Mouse (Mus musculus) heart, embryonic 13.5 days (tissue): ENCODE results near the gene Pax4. TPM values are rescaled to one million over a fixed set of nuclear protein-coding genes. Genes with fewer than 3 reads are reported as not detected.
A peak's percentile ranks its signal among the peaks of the same experiment; 100 is the strongest.

Experiments
- ATAC-seq: fragments of 200-750 bp; cut with Nextera tagmentation; 2 replicates; pipeline ENCODE4 v1.8.0; 2017; ENCODE audit warnings: moderate TSS enrichment; ENCODE audit not compliant: insufficient number of reproducible peaks, low FRiP score, low TSS enrichment; ENCODE audit errors: extremely low read depth
- H3K27ac ChIP-seq: fragments of 300-500 bp; sonication (generic); replicated peaks from 2 replicates; pipeline ENCODE4 v1.5.1; 2015; ENCODE audit warnings: moderate library complexity, mild to moderate bottlenecking, inconsistent platforms
- H3K27me3 ChIP-seq: fragments of 300-500 bp; sonication (generic); replicated peaks from 2 replicates; pipeline ENCODE4 v1.6.1; 2015; ENCODE audit warnings: mild to moderate bottlenecking, inconsistent platforms
- H3K36me3 ChIP-seq: fragments of 300-500 bp; sonication (generic); 2 replicates; pipeline ENCODE4 v1.6.1; 2015; ENCODE audit warnings: mild to moderate bottlenecking, inconsistent platforms
- H3K4me1 ChIP-seq: fragments of 300-500 bp; sonication (generic); 2 replicates; pipeline ENCODE4 v1.6.1; 2015; ENCODE audit warnings: inconsistent platforms
- H3K4me2 ChIP-seq: fragments of 300-500 bp; sonication (generic); 2 replicates; pipeline ENCODE4 v1.6.1; 2015; ENCODE audit warnings: inconsistent platforms, mild to moderate bottlenecking, moderate library complexity
- H3K4me3 ChIP-seq: fragments of 300-500 bp; sonication (generic); 2 replicates; pipeline ENCODE4 v1.5.1; 2015; ENCODE audit warnings: moderate library complexity, mild to moderate bottlenecking, inconsistent platforms
- H3K9ac ChIP-seq: fragments of 300-500 bp; sonication (generic); 2 replicates; pipeline ENCODE4 v1.6.1; 2015; ENCODE audit warnings: inconsistent platforms, mild to moderate bottlenecking, moderate library complexity
- H3K9me3 ChIP-seq: fragments of 300-500 bp; sonication (generic); 2 replicates; pipeline ENCODE4 v1.6.1; 2016; ENCODE audit warnings: inconsistent platforms
- WGBS: fragments of 180-500 bp; shearing (Covaris S2); methylation state at CpG from one replicate; pipeline ENCODE4 v1.1.7; 2015; ENCODE audit warnings: mixed read lengths; 5-methylcytosine and 5-hydroxymethylcytosine counted together
- polyA plus RNA-seq: library from polyadenylated mRNA; unstranded; fragments of >200 nt; fragmentation: Nextera tagmentation; extraction: Ambion mirVana; gene quantifications from 2 replicates; pipeline ENCODE4 v1.2.1, GENCODE M21; 2015

Gene Pax4
- polyA plus RNA-seq, 1 experiment from 2014 or later: not detected

DNA sequence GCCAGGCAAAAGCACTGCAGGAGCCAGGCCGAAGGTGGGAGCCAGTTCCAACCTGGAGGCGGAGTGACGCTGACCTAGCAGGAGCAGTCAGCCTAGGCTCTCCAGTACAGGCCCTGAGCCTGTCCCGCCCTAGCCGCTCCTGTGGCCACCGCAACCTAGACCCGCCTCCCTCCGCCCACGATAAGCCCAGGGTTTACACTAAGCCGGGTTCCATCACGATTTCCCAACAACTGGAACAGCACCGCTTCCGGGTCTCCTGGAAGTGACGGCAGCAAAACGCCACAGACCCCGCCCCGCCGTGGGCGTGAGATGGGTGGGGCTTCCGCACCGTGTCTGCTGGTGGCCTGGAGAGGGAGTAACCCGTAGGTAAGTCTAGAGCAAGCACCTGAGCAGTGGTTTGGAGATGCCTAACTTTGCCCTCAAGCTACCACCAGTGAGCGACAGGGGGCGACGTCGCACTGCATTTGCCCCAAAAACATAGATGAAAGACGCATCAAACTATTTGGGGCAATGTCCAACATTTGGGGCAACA, 27.6 kb downstream of the Pax4 start:
- peak overlapping the region; percentile 89 for H3K9ac ChIP-seq
- H3K27ac ChIP-seq: peak overlapping the region; percentile 55
- H3K9me3 ChIP-seq: no peaks in the 10 kb centered on the region
- WGBS: under 1% methylated on average over 27 of the region's 27 CpGs
- H3K4me3 ChIP-seq: peak overlapping the region; percentile 74
- peaks cover 45% of the 10 kb centered on the region for H3K36me3 ChIP-seq
- peak overlapping the region; percentile 97 for H3K4me2 ChIP-seq
- peaks cover 66% of the 10 kb centered on the region for H3K4me1 ChIP-seq
- no peaks in the 10 kb centered on the region for H3K27me3 ChIP-seq
- ATAC-seq: peak; percentile 86

DNA sequence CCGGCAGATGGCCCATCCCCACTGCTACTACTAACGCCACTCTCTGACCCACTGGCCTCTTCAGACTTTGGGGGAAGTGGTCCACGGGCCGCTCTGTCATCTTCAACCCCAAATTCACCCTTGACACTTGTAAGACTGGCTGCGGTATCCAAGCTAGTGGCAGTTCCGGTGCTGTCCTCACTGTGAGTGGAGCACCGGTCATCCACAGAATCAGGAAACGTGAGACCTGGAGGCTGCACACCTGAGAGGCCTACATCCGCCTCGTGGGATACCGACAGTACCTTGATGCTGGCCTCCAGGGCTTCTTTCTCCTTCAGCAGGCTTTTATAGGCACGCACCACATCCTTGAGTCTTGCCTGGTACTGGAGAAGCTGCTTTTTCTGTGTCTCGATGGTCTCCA, 28.3 kb downstream of the Pax4 start:
- no peaks in the 10 kb centered on the region for H3K27me3 ChIP-seq
- H3K4me1 ChIP-seq: peaks cover 63% of the 10 kb centered on the region
- ATAC-seq: no peak
- peaks cover 45% of the 10 kb centered on the region for H3K36me3 ChIP-seq
- peak overlapping the region; percentile 89 for H3K9ac ChIP-seq
- WGBS: 20% methylated on average over 13 of the region's 13 CpGs
- peak overlapping the region; percentile 55 for H3K27ac ChIP-seq
- no peaks in the 10 kb centered on the region for H3K9me3 ChIP-seq
- peak overlapping the region; percentile 97 for H3K4me2 ChIP-seq
- peak overlapping the region; percentile 74 for H3K4me3 ChIP-seq

DNA sequence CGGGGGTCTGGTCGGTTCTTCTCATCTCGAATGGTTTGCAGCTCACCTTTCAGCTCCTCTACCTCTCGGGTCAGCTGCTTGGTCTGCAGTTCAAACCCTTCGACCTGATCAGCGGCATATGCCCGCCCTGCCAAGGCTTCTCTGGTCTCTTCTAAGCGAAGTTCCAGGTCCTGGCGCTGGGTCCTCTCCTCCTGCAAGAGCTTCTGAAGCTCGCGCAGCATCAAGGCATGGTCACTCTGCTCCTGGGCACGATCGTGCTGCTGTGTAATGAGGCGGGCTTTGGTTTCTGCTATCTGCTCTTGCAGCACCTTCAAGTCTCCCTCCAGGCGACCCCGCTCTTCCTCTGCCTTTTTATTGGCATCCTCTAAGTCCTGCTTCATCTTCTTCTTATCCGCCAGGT, 28.8 kb downstream of the Pax4 start:
- H3K27ac ChIP-seq: no peak overlapping the region
- 74% methylated on average over 17 of the region's 17 CpGs for WGBS
- H3K9me3 ChIP-seq: no peaks in the 10 kb centered on the region
- peaks cover 45% of the 10 kb centered on the region for H3K36me3 ChIP-seq
- H3K4me3 ChIP-seq: peak overlapping the region; percentile 74
- H3K27me3 ChIP-seq: no peaks in the 10 kb centered on the region
- H3K9ac ChIP-seq: peak overlapping the region; percentile 89
- H3K4me2 ChIP-seq: peak overlapping the region; percentile 97
- no peak for ATAC-seq
- H3K4me1 ChIP-seq: peaks cover 58% of the 10 kb centered on the region

DNA sequence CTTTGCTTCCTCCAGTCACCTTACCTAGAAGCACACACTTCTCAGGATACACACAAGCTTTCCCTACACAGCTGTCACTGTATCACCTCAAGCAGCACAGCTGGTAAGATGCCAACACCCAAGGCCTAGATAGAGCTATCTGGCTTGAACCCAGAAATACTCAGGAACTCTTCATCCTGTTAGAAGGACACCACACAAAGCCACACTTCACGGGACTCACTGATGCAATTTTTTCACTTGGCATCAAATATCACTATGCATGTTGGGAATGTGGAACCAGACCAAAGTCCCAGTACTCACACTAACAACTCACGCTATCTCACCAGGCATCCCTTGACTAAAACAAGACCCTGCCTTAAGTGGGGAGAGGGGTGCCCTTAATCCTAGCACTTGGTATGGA, 29.5 kb downstream of the Pax4 start:
- Histone ChIP-seq H3K36me3 (peaks cover 47% of the 10 kb centered on the region), H3K4me1 (peaks cover 51% of the 10 kb centered on the region), H3K9ac (peak overlapping the region; percentile 54; the same call in 1 of the 2 replicates), H3K27ac (no peak overlapping the region), H3K4me3 (0 out of 2 replicates have a peak overlapping the region, but pooled peaks have one; percentile 74), H3K27me3 (no peaks in the 10 kb centered on the region), H3K4me2 (peak overlapping the region; percentile 97), H3K9me3 (no peaks in the 10 kb centered on the region)
- no peak for ATAC-seq
- WGBS: 60% methylated on average over 2 of the region's 2 CpGs

DNA sequence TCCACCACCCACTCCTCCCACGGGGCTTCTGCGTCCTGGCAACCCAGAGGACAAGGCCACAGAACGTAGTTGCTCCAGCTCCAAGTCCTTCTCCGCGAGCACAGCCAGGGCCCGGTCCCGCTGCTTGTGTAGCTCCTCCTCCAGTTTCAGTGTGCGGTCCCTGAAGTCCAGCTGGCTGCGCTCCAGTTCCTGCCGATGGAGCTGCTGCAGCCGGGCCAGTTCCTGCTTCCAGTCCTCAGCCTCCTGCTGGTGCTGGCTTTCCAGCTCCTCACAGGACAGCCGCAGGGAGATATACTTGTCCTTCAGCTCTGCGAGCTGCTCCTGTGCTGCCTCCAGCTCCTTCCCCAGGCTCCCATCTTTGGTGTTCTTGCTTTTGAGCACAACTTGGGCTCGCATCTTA, 30.7 kb downstream of the Pax4 start:
- WGBS: 82% methylated on average over 14 of the region's 14 CpGs
- ATAC-seq: no peak
- Histone ChIP-seq H3K4me1 (peaks cover 45% of the 10 kb centered on the region), H3K27ac (no peak overlapping the region; the same call in 1 of the 2 replicates), H3K27me3 (no peaks in the 10 kb centered on the region), H3K36me3 (peaks cover 48% of the 10 kb centered on the region), H3K4me3 (no peak overlapping the region), H3K9ac (no peak overlapping the region), H3K9me3 (no peaks in the 10 kb centered on the region), H3K4me2 (no peak overlapping the region)

DNA sequence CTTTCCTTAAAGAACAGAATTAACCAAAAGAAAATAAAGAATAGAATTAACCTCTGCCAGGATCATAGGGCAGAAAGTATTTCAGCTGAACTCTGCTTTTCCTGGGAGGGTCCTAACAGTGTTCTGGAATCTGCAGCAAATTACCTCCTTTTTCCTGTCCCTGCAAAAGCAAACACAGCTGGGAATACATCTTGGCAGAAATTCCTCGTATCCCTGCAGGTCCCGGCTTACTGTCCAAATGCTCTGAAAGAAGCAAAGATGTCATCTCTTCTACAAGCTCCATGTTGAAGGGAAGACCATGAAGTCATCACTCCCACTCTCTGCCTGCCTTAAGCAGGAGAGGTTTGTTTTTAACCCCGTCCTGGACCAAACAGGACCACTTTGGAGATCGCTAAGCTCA, 32.2 kb downstream of the Pax4 start:
- no peaks in the 10 kb centered on the region for H3K9me3 ChIP-seq
- peak overlapping the region; percentile 53; the same call in 1 of the 2 replicates for H3K27ac ChIP-seq
- H3K4me3 ChIP-seq: no peak overlapping the region
- no peak for ATAC-seq
- H3K4me1 ChIP-seq: peaks cover 41% of the 10 kb centered on the region
- no peak overlapping the region for H3K4me2 ChIP-seq
- H3K27me3 ChIP-seq: no peaks in the 10 kb centered on the region
- H3K9ac ChIP-seq: no peak overlapping the region
- peaks cover 48% of the 10 kb centered on the region for H3K36me3 ChIP-seq
- WGBS: 65% methylated on average over 4 of the region's 4 CpGs

DNA sequence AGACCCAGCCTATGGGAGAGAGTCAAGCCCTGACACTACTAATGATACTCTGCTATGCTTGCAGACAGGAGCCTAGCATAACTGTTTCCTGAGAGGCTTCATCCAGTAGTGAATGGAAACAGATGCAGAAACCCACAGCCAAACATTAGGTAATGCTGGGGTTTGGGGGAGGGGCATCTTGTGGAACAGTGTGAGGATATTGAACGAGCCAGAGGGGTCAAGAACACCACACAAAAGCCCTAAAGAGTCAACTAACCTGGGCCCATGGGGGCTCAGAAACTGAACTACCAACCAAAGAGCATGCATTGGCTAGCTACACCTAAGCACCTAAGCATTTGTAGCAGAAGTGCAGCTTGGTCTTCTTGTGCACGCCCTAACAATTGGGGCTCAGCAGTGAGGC, 37.9 kb downstream of the Pax4 start:
- Histone ChIP-seq H3K4me3 (no peak overlapping the region), H3K27me3 (no peaks in the 10 kb centered on the region), H3K36me3 (peaks cover 17% of the 10 kb centered on the region), H3K4me2 (no peak overlapping the region), H3K27ac (no peak overlapping the region), H3K9ac (no peak overlapping the region), H3K4me1 (no peaks in the 10 kb centered on the region), H3K9me3 (no peaks in the 10 kb centered on the region)
- 70% methylated on average over 2 of the region's 2 CpGs for WGBS
- no peak for ATAC-seq

DNA sequence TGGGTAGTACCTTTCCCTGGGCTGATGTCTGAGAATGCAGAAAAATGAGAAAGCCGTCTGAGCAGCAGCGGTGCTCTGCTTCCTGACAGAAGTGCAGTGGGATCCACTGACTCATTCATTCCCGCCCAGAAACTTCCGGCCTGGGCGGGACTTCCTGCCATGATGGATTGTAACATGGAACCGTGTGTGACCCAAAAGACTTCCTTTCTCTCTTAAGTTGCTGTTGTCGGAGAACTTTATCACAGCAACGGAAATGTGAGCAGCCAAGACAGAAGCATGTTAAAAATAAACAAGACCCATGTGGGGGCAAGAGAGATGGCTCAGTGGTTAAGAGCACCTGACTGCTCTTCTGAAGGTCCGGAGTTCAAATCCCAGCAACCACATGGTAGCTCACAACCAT, 39.1 kb downstream of the Pax4 start:
- H3K4me2 ChIP-seq: no peak overlapping the region
- no peak overlapping the region for H3K27ac ChIP-seq
- 65% methylated on average over 9 of the region's 9 CpGs for WGBS
- no peaks in the 10 kb centered on the region for H3K4me1 ChIP-seq
- no peak overlapping the region for H3K4me3 ChIP-seq
- H3K9me3 ChIP-seq: no peaks in the 10 kb centered on the region
- H3K27me3 ChIP-seq: no peaks in the 10 kb centered on the region
- H3K36me3 ChIP-seq: peaks cover 5% of the 10 kb centered on the region
- no peak for ATAC-seq
- no peak overlapping the region for H3K9ac ChIP-seq

DNA sequence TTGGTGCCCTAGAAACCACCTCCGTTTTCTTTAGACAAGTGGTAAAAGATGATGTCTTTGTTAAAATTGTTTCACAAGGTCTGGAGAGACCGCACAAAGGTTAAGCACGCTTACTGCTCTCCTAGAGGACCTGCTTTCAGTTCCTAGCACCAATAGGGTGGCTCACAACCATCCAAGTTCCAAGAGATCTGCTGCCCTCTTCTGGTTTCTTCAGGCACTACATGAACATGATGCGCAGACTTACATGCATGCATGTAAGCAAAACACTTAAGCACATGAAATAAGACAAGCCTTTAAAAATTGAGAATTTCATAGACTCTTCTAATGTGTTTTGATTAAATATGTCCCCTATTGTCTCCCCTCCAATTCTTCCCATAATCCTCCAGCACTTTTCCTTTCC, 49.4 kb downstream of the Pax4 start:
- WGBS: 77% methylated on average over 4 of the region's 4 CpGs
- H3K27ac ChIP-seq: no peak overlapping the region
- ATAC-seq: no peak
- H3K4me1 ChIP-seq: peaks cover 9% of the 10 kb centered on the region; the same call in 1 of the 2 replicates
- H3K4me2 ChIP-seq: no peak overlapping the region
- no peaks in the 10 kb centered on the region for H3K36me3 ChIP-seq
- no peak overlapping the region for H3K4me3 ChIP-seq
- peaks cover 56% of the 10 kb centered on the region for H3K27me3 ChIP-seq
- H3K9ac ChIP-seq: no peak overlapping the region
- peaks cover 11% of the 10 kb centered on the region for H3K9me3 ChIP-seq

DNA sequence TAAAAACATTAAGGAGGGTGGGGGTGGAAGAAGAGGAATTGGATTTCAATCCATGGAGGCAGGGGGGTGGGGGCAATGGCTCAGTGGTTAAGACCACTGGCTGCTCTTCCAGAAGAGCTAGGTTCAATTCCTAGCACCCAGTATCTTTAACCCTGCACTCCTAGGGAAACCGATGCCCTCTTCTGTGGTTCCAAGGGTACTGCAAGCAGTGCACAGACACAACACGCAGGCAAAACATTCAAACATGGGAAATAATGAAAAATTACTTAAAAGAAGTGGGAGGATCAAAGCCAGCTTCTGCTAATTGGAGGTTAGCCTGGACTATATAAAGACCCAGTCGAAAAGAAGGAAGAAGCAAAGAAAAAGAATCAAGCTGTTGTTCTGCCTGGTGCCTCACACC, 50.4 kb downstream of the Pax4 start:
- ATAC-seq: no peak
- Histone ChIP-seq H3K4me3 (no peak overlapping the region), H3K27me3 (peaks cover 62% of the 10 kb centered on the region), H3K27ac (no peak overlapping the region), H3K9ac (no peak overlapping the region), H3K4me2 (no peak overlapping the region), H3K36me3 (no peaks in the 10 kb centered on the region), H3K9me3 (peaks cover 7% of the 10 kb centered on the region), H3K4me1 (peaks cover 9% of the 10 kb centered on the region; the same call in 1 of the 2 replicates)
- 78% methylated on average over 3 of the region's 3 CpGs for WGBS

DNA sequence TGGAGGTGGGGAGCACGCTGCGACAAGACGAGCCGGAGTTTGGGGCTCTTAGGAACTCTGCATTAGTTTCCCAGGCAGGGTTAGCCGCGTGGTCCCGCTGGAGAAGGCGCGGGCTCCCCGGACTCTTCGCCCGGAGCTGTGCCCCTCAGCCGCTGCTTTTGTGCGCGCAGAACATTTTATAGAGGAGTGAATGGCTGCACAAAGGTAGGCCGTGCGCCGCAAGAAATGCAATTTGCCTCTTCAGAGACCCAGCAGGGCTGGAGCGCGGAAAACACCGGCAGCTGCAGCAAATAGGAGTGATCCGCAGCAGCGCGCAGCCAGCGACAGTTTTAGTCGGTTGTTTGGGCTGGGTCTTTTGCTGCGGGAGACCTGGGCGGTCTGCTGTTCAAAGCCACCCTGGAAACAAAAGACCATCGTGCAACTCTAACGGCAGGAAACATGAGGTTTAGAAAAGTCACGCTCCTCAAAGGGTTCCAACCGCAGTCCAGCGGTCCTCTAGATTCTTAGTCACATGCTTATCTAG, 51.4 kb downstream of the Pax4 start, which contains the start of gene Zfp800:
Gene Zfp800, minus strand, starts transcription at position 325 of the 523 bp plus-strand sequence.
- Histone ChIP-seq H3K36me3 (no peaks in the 10 kb centered on the region), H3K4me3 (peak within 1 kb of the TSS; percentile 54), H3K9ac (peak within 1 kb of the TSS; percentile 73), H3K9me3 (peaks cover 6% of the 10 kb centered on the region), H3K27me3 (peaks cover 64% of the 10 kb centered on the region), H3K27ac (no peak within 1 kb of the TSS), H3K4me2 (peak within 1 kb of the TSS; percentile 88), H3K4me1 (peaks cover 9% of the 10 kb centered on the region; the same call in 1 of the 2 replicates)
- 1% methylated on average over 33 of the region's 33 CpGs for WGBS
- ATAC-seq: no peak
